Mouse (Mus musculus): ENCODE measurements at regions not wholly inside any gene's neighbourhood (a gene's known extent, or its start where the extent isn't known, plus 50 kb on each side); places are given as distances from the start of the nearest gene placed in this dataset.
A peak's percentile ranks its signal among the peaks of the same experiment; 100 is the strongest.

- WGBS: 21% methylated on average over 6 of the region's 6 CpGs
- H3K27me3 ChIP-seq (ENCODE audit: low read depth, poor library complexity, severe bottlenecking): no peaks in the 10 kb centered on the region
- no peaks in the 10 kb centered on the region for H3K9me3 ChIP-seq (replicated peaks)
- 0 out of 2 replicates have a peak overlapping the region, but pooled peaks have one; percentile 9 for H3K27ac ChIP-seq
- H3K4me3 ChIP-seq: peak overlapping the region; percentile 28
- H3K4me1 ChIP-seq: peaks cover 13% of the 10 kb centered on the region
- no peaks in the 10 kb centered on the region for H3K36me3 ChIP-seq
- no peak for DNase-seq (ENCODE audit: low spot score)
Measured at GRCm38 (mm10) chr2:21267149-21267761, 61.7 kb downstream of the Thnsl1 start.

GRCm38 (mm10) chr2:21269989-21270846, 64.7 kb downstream of the Thnsl1 start:
- Histone ChIP-seq H3K27me3 (ENCODE audit: low read depth, poor library complexity, severe bottlenecking) (no peaks in the 10 kb centered on the region), H3K9me3 (replicated peaks) (no peaks in the 10 kb centered on the region), H3K36me3 (no peaks in the 10 kb centered on the region), H3K27ac (no peak overlapping the region), H3K4me1 (peaks cover 13% of the 10 kb centered on the region), H3K4me3 (no peak overlapping the region)
- no peak for DNase-seq (ENCODE audit: low spot score)
- 81% methylated on average over 12 of the region's 12 CpGs for WGBS

GRCm38 (mm10) chr2:21273416-21273815, 67.9 kb downstream of the Thnsl1 start:
- WGBS: 92% methylated on average over 4 of the region's 4 CpGs
- DNase-seq (ENCODE audit: low spot score): no peak
- no peaks in the 10 kb centered on the region for H3K36me3 ChIP-seq
- no peak overlapping the region for H3K4me3 ChIP-seq
- H3K4me1 ChIP-seq: no peaks in the 10 kb centered on the region
- no peaks in the 10 kb centered on the region for H3K27me3 ChIP-seq (ENCODE audit: low read depth, poor library complexity, severe bottlenecking)
- no peak overlapping the region for H3K27ac ChIP-seq
- H3K9me3 ChIP-seq (replicated peaks): no peaks in the 10 kb centered on the region

- WGBS: 90% methylated on average over 4 of the region's 4 CpGs
- H3K27ac ChIP-seq: no peak overlapping the region
- no peaks in the 10 kb centered on the region for H3K27me3 ChIP-seq (ENCODE audit: low read depth, poor library complexity, severe bottlenecking)
- H3K9me3 ChIP-seq (replicated peaks): no peaks in the 10 kb centered on the region
- H3K36me3 ChIP-seq: no peaks in the 10 kb centered on the region
- no peak overlapping the region for H3K4me3 ChIP-seq
- no peaks in the 10 kb centered on the region for H3K4me1 ChIP-seq
- DNase-seq (ENCODE audit: low spot score): no peak
Measured at GRCm38 (mm10) chr2:21275315-21275714, 69.8 kb downstream of the Thnsl1 start.

- no peak overlapping the region for H3K4me3 ChIP-seq
- H3K9me3 ChIP-seq (replicated peaks): no peaks in the 10 kb centered on the region
- 37% methylated on average over 9 of the region's 9 CpGs for WGBS
- H3K4me1 ChIP-seq: no peaks in the 10 kb centered on the region
- no peaks in the 10 kb centered on the region for H3K36me3 ChIP-seq
- no peak overlapping the region for H3K27ac ChIP-seq
- H3K27me3 ChIP-seq (ENCODE audit: low read depth, poor library complexity, severe bottlenecking): no peaks in the 10 kb centered on the region
- peak; percentile 88 for DNase-seq (ENCODE audit: low spot score)
Measured at GRCm38 (mm10) chr2:21280794-21281420, 75.4 kb downstream of the Thnsl1 start.

GRCm38 (mm10) chr2:21282505-21283200, 77.1 kb downstream of the Thnsl1 start:
- Histone ChIP-seq H3K4me1 (no peaks in the 10 kb centered on the region), H3K36me3 (no peaks in the 10 kb centered on the region), H3K27me3 (ENCODE audit: low read depth, poor library complexity, severe bottlenecking) (no peaks in the 10 kb centered on the region), H3K4me3 (no peak overlapping the region), H3K9me3 (replicated peaks) (no peaks in the 10 kb centered on the region), H3K27ac (no peak overlapping the region)
- WGBS: 80% methylated on average over 14 of the region's 14 CpGs
- no peak for DNase-seq (ENCODE audit: low spot score)

- no peak for DNase-seq (ENCODE audit: low spot score)
- 93% methylated on average over 3 of the region's 3 CpGs for WGBS
- no peak overlapping the region for H3K4me3 ChIP-seq
- no peak overlapping the region for H3K27ac ChIP-seq
- no peaks in the 10 kb centered on the region for H3K36me3 ChIP-seq
- no peaks in the 10 kb centered on the region for H3K27me3 ChIP-seq (ENCODE audit: low read depth, poor library complexity, severe bottlenecking)
- no peaks in the 10 kb centered on the region for H3K9me3 ChIP-seq (replicated peaks)
- H3K4me1 ChIP-seq: no peaks in the 10 kb centered on the region
Measured at GRCm38 (mm10) chr2:21284881-21285280, 79.4 kb downstream of the Thnsl1 start.

GRCm38 (mm10) chr2:21287786-21288185, 79.6 kb upstream of the Gpr158 start:
- WGBS: 87% methylated on average over 13 of the region's 13 CpGs
- no peak for DNase-seq (ENCODE audit: low spot score)

GRCm38 (mm10) chr2:21292669-21293151, 74.6 kb upstream of the Gpr158 start:
- WGBS: 69% methylated on average over 2 of the region's 2 CpGs
- H3K36me3 ChIP-seq: no peaks in the 10 kb centered on the region
- no peak overlapping the region for H3K27ac ChIP-seq
- no peaks in the 10 kb centered on the region for H3K4me1 ChIP-seq
- H3K9me3 ChIP-seq (replicated peaks): no peaks in the 10 kb centered on the region
- H3K4me3 ChIP-seq: no peak overlapping the region
- no peaks in the 10 kb centered on the region for H3K27me3 ChIP-seq (ENCODE audit: low read depth, poor library complexity, severe bottlenecking)
- DNase-seq (ENCODE audit: low spot score): no peak

More at GRCm38 (mm10) chr2:21287786-21288185, 79.6 kb upstream of the Gpr158 start:
- no peaks in the 10 kb centered on the region for H3K36me3 ChIP-seq
- H3K27me3 ChIP-seq (ENCODE audit: low read depth, poor library complexity, severe bottlenecking): no peaks in the 10 kb centered on the region
- H3K4me1 ChIP-seq: no peaks in the 10 kb centered on the region
- H3K4me3 ChIP-seq: no peak overlapping the region
- H3K27ac ChIP-seq: no peak overlapping the region
- no peaks in the 10 kb centered on the region for H3K9me3 ChIP-seq (replicated peaks)

GRCm38 (mm10) chr2:21294002-21294401, 73.3 kb upstream of the Gpr158 start:
- no peak for DNase-seq (ENCODE audit: low spot score)
- H3K27me3 ChIP-seq (ENCODE audit: low read depth, poor library complexity, severe bottlenecking): no peaks in the 10 kb centered on the region
- no peaks in the 10 kb centered on the region for H3K4me1 ChIP-seq
- WGBS: 83% methylated on average over 2 of the region's 2 CpGs
- no peak overlapping the region for H3K4me3 ChIP-seq
- no peaks in the 10 kb centered on the region for H3K9me3 ChIP-seq (replicated peaks)
- H3K36me3 ChIP-seq: no peaks in the 10 kb centered on the region
- H3K27ac ChIP-seq: no peak overlapping the region

- Histone ChIP-seq H3K9me3 (replicated peaks) (no peaks in the 10 kb centered on the region), H3K27me3 (ENCODE audit: low read depth, poor library complexity, severe bottlenecking) (no peaks in the 10 kb centered on the region), H3K36me3 (no peaks in the 10 kb centered on the region), H3K27ac (no peak overlapping the region), H3K4me3 (no peak overlapping the region), H3K4me1 (no peaks in the 10 kb centered on the region)
- WGBS: 96% methylated on average over 5 of the region's 5 CpGs
- DNase-seq (ENCODE audit: low spot score): no peak
Measured at GRCm38 (mm10) chr2:21299681-21300080, 67.7 kb upstream of the Gpr158 start.

Measured in limb, embryonic 10.5 days (tissue).